Mouse (Mus musculus) embryonic stem cell, embryonic (primary cell): ENCODE measurements around the gene Hibadh.

Experiments used
- CTCF ChIA-PET, 4 experiments: fragments of 300-600 bp in 2 of 4; fragments of 350-600 bp in 2 of 4; sonication (Branson Sonifier 250); formaldehyde crosslinking; loops; one replicate each; lab custom pipeline; 2022; ENCODE audit warnings: inconsistent platforms in 2 of 4; lab: Charles Lee
- POLR2A ChIA-PET, 4 experiments: fragments of 300-600 bp in 2 of 4; fragments of 350-600 bp in 2 of 4; sonication (Branson Sonifier 250); formaldehyde crosslinking; loops; one replicate each; lab custom pipeline; 2022; ENCODE audit warnings: antibody characterized with exemption in 4 of 4, inconsistent platforms in 1 of 4; lab: Charles Lee

Gene Hibadh

GRCm38 (mm10) chr6:52601706-52602642 lies 38.2 kb downstream of the Hibadh start:
- ChIA-PET CTCF (interaction anchor here in 3 of 4 experiments (0.5 to 1.2 kb wide), 5 partner anchors 10 to 345 kb away, joined by 3 to 6 read pairs (median 4); no protein-coding TSS in a partner anchor), POLR2A (interaction anchor here in 2 of 4 experiments (1.1 to 1.4 kb wide), 4 partner anchors 10 to 38 kb away, joined by 3 to 4 read pairs (median 4); partner anchors contain the start of gene Hibadh (in 1 of the 2))

DNA sequence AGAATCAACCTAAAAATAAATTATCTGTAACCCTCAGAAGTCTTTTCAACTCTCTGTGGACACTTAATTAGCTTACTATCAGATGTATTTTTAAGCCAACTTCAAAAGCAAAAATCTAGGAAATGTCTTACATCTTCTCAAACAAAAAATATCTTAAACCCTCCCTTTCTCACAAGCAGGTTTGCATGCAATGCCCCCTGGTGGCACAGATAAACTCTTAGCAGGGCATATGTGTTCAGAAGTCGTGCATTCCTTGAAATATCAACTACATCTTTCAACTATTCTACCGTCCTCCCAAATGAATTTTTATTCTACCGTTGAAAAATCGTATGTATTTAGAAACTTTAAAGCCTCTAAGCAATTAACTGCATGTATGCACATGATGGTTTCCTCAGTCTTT lies 39.1 kb downstream of the Hibadh start:
- ChIA-PET POLR2A (interaction anchor here in 1 of 4 experiments (2.0 kb wide), 1 partner anchor 8 kb away, joined by 5 read pairs; no protein-coding TSS in a partner anchor), CTCF (interaction anchor here in 1 of 4 experiments (0.5 kb wide), 1 partner anchor 9 kb away, joined by 6 read pairs; no protein-coding TSS in a partner anchor)

DNA sequence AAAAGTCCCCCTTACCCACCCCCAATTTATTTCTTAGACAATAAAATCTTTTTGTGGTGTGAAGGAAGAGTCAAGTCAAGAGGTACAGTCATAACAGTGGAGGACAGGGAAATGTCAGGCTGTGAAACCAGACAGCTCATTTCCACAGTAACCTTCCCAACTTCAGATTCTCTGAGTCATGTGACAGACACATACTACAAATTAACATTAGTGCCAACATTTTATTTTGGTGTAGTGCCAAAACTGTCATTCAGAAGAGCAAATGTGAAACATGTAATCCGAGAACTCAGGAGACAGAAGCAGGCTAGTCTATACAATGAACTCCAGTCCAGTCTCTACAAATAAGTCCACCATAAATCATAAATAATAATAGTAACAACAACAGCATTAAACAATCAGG lies 45.4 kb downstream of the Hibadh start:
- POLR2A ChIA-PET, result interaction anchor here in 1 of 4 experiments (0.9 to 1.0 kb wide), 2 partner anchors 11 to 46 kb away, joined by 3 to 4 read pairs; partner anchors contain the start of gene Hibadh
- CTCF ChIA-PET, result no interaction called here

DNA sequence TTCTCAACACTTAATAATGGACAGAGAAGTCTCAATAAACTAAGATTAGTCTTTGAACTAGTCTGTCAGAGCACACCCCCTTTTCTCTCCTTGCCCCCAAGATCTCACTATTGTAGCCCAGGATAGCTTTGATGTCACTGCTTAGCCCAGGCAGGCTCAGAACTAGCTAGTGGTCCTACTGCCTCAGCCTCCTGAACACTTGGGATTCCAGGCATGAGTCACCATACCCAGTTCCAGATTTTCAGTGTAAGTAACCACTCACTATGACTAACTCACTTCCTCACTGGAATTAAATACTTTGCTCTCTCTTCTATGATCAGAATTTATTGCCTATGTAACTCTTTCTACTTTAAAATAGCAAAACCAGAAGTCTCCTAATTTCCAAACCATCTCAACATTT lies 53.6 kb downstream of the Hibadh start:
- CTCF ChIA-PET, result no interaction called here
- POLR2A ChIA-PET, result no interaction called here

DNA sequence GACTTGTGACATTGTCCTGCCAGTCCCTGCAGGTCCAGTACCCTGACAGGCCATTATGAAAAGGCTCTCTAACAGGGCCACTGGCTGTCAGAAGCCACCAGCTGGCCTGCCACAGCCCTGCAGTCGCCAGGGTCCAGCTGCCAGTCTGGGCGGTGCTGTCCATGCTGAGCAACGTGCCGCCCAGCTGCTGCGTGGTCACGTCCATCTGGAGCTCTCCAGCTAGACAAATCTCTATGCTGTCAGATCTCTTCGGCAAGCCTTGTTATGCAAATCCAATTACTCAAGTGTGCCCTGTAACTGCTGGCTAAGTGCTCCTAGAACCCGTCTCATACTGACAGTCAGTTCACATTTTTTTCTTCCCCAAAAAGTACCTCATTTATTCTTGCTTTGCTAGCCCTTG lies 55.8 kb downstream of the Hibadh start:
- ChIA-PET POLR2A (interaction anchor here in 1 of 4 experiments (1.2 kb wide), 1 partner anchor 10 kb away, joined by 4 read pairs; no protein-coding TSS in a partner anchor), CTCF (interaction anchor here in 2 of 4 experiments (0.6 kb wide), 2 partner anchors 18 to 20 kb away, joined by 3 to 6 read pairs; no protein-coding TSS in a partner anchor)

DNA sequence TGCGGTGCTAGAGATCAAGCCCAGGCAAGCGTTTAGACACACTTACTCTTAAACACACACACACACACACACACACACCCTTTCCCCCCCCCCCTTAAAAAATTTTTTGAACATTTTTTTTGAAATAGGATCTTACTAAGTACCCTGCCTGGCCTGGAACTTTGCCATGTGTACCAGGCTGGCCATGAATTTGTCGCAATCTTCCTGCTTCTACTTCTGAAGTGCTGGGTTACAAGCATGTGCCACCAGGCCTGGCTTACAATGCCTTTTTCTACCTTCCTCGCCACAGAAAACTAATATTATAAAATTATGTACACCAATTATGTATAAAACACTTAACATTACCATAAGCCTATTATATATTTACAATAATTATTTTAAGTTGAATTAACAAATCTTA lies 59.1 kb downstream of the Hibadh start:
- ChIA-PET CTCF (interaction anchor here in 2 of 4 experiments (0.7 to 0.9 kb wide), 2 partner anchors 324 to 1969 kb away, joined by 4 to 7 read pairs; no protein-coding TSS in a partner anchor), POLR2A (interaction anchor here in 1 of 4 experiments (0.5 to 1.1 kb wide), 4 partner anchors 18 to 276 kb away, joined by 3 to 7 read pairs (median 3); no protein-coding TSS in a partner anchor)

GRCm38 (mm10) chr6:52578322-52578721 lies 61.9 kb downstream of the Hibadh start:
- CTCF ChIA-PET, result interaction anchor here in 3 of 4 experiments (0.7 to 1.0 kb wide), 5 partner anchors 29 to 321 kb away, joined by 3 to 7 read pairs (median 5); no protein-coding TSS in a partner anchor
- POLR2A ChIA-PET, result interaction anchor here in 1 of 4 experiments (1.9 kb wide), 1 partner anchor 12 kb away, joined by 4 read pairs; no protein-coding TSS in a partner anchor

DNA sequence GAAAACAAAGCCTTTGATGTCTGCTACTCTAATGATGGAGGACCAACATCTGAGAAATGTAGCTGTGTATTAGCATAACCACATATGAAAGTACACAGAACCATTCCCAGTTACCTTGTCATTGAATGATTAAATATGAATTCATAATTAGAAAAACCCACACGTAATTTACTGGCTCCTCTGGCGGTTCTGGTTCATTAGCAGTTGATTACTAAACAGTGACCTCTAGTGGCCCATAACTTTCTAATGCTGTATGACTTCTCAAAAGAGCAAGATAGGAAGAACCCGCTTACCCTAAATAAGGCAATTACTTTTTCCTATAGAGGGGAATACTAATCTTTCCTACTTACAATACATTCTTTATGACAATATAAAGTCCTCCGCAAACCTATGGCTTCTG lies 62.9 kb downstream of the Hibadh start:
- ChIA-PET POLR2A (interaction anchor here in 1 of 4 experiments (1.9 kb wide), 1 partner anchor 11 kb away, joined by 4 read pairs; no protein-coding TSS in a partner anchor), CTCF (interaction anchor here in 2 of 4 experiments (0.5 to 0.8 kb wide), 2 partner anchors 271 to 320 kb away, joined by 3 read pairs; no protein-coding TSS in a partner anchor)

- ChIA-PET POLR2A (no interaction called here), CTCF (interaction anchor here in 3 of 4 experiments (0.6 to 1.2 kb wide), 3 partner anchors 93 to 693 kb away, joined by 3 to 4 read pairs (median 3); no protein-coding TSS in a partner anchor)
Measured at GRCm38 (mm10) chr6:52568706-52569105, 71.5 kb downstream of the Hibadh start.

GRCm38 (mm10) chr6:52567327-52568299 lies 72.6 kb downstream of the Hibadh start:
- ChIA-PET CTCF (interaction anchor here in 2 of 4 experiments (0.5 to 1.6 kb wide), 6 partner anchors 28 to 1172 kb away, joined by 3 to 4 read pairs (median 3); no protein-coding TSS in a partner anchor), POLR2A (interaction anchor here in 2 of 4 experiments (0.7 to 2.2 kb wide), 3 partner anchors 15 to 210 kb away, joined by 3 to 5 read pairs (median 4); no protein-coding TSS in a partner anchor)

DNA sequence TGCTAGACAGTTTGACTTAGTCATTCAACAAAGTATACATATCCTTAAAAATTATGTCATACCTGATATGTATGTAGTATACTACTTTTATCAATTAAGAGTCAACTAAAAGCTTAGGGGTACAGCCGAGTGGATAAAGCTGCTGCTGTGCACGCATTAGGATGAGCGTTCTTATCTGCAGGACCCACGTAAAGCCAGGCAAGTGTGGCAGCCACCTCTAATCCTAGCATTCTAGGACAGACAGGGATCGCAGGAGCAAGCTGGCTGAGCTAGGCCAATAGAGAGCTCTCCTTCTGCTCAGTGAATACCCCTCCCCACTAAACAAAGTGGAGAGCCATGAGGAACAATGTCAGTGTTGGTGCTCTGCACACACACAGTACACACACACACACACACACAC lies 75.0 kb downstream of the Hibadh start:
- ChIA-PET POLR2A (interaction anchor here in 1 of 4 experiments (1.4 to 2.2 kb wide), 2 partner anchors 12 to 13 kb away, joined by 4 to 5 read pairs; no protein-coding TSS in a partner anchor), CTCF (no interaction called here)

- ChIA-PET POLR2A (interaction anchor here in 1 of 4 experiments (1.0 to 1.3 kb wide), 4 partner anchors 9 to 150 kb away, joined by 3 read pairs; partner anchors contain the start of gene Tax1bp1), CTCF (interaction anchor here in 1 of 4 experiments (1.8 kb wide), 1 partner anchor 306 kb away, joined by 5 read pairs; no protein-coding TSS in a partner anchor)
Measured at GRCm38 (mm10) chr6:52562994-52563393, 77.2 kb downstream of the Hibadh start.

- CTCF ChIA-PET, result interaction anchor here in 2 of 4 experiments (0.6 to 1.7 kb wide), 2 partner anchors 302 to 539 kb away, joined by 8 read pairs; no protein-coding TSS in a partner anchor
- POLR2A ChIA-PET, result interaction anchor here in 2 of 4 experiments (0.7 to 1.6 kb wide), 6 partner anchors 11 to 155 kb away, joined by 3 to 8 read pairs (median 4); no protein-coding TSS in a partner anchor
Measured at GRCm38 (mm10) chr6:52559041-52559440, 81.1 kb downstream of the Hibadh start.

- CTCF ChIA-PET, result no interaction called here
Measured at GRCm38 (mm10) chr6:52544376-52544775, 95.8 kb downstream of the Hibadh start.

DNA sequence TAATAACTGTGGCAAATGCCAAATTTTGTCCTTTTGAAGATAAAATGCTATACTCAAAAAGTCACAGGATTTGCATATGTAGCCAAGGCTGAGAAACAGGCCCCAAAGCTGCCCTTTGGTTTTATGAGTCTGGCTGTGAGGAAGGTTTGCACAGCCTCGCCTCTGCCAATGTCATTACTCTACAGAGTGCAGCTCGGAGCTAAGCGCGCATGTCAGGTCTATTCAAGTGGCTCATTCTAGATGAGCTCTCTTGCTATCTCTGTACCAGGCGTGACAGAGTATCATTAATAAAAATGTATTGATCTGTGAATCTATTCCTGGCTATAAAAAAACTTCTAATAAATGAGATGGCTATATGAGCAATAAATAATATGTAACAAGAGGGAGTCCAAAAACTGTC lies 97.7 kb downstream of the Hibadh start:
- POLR2A ChIA-PET, result interaction anchor here in 2 of 4 experiments (1.7 to 1.8 kb wide), 2 partner anchors 11 to 16 kb away, joined by 6 to 8 read pairs; no protein-coding TSS in a partner anchor
- CTCF ChIA-PET, result no interaction called here

More at GRCm38 (mm10) chr6:52544376-52544775, 95.8 kb downstream of the Hibadh start:
- POLR2A ChIA-PET, result interaction anchor here in 1 of 4 experiments (0.9 to 1.8 kb wide), 3 partner anchors 14 to 363 kb away, joined by 3 to 8 read pairs (median 4); no protein-coding TSS in a partner anchor

GRCm38 (mm10) chr6:52539911-52540310 lies 100.3 kb downstream of the Hibadh start:
- POLR2A ChIA-PET, result interaction anchor here in 1 of 4 experiments (0.6 kb wide), 1 partner anchor 299 kb away, joined by 5 read pairs; no protein-coding TSS in a partner anchor
- CTCF ChIA-PET, result no interaction called here
